Mouse (Mus musculus) stomach, embryonic 15.5 days (tissue): Measurements from ENCODE around the gene Bad. TPM values are rescaled to one million over a fixed set of nuclear protein-coding genes. Genes with fewer than 3 reads are reported as not detected.
"Not testable (repeated sequence)": the region's sequence is repeated elsewhere in the genome, so short reads cannot be mapped to it uniquely, and the experiment has no call there.

Experiments used
- ATAC-seq: fragments of 200-750 bp; cut with Nextera tagmentation; 2 replicates; pipeline ENCODE4 v1.8.0; 2017; ENCODE audit warnings: low read depth, moderate number of reproducible peaks, moderate TSS enrichment; ENCODE audit not compliant: insufficient read depth, low FRiP score
- H3K27ac ChIP-seq: fragments of 300-500 bp; sonication (generic); 2 replicates; pipeline ENCODE4 v1.5.1; 2015; ENCODE audit warnings: mild to moderate bottlenecking, inconsistent platforms
- H3K27me3 ChIP-seq: fragments of 300-500 bp; sonication (generic); replicated peaks from 2 replicates; pipeline ENCODE4 v1.6.1; 2015; ENCODE audit warnings: inconsistent platforms
- H3K36me3 ChIP-seq: fragments of 300-500 bp; sonication (generic); 2 replicates; pipeline ENCODE4 v1.6.1; 2015; ENCODE audit warnings: inconsistent platforms
- H3K4me1 ChIP-seq: fragments of 300-500 bp; sonication (generic); 2 replicates; pipeline ENCODE4 v1.6.1; 2015; ENCODE audit warnings: inconsistent platforms
- H3K4me2 ChIP-seq: fragments of 300-500 bp; sonication (generic); 2 replicates; pipeline ENCODE4 v1.6.1; 2015; ENCODE audit warnings: mild to moderate bottlenecking, inconsistent platforms
- H3K4me3 ChIP-seq: fragments of 300-500 bp; sonication (generic); replicated peaks from 2 replicates; pipeline ENCODE4 v1.5.1; 2015; ENCODE audit warnings: inconsistent platforms
- H3K9ac ChIP-seq: fragments of 300-500 bp; sonication (generic); 2 replicates; pipeline ENCODE4 v1.6.1; 2015; ENCODE audit warnings: inconsistent platforms
- H3K9me3 ChIP-seq: fragments of 300-500 bp; sonication (generic); 2 replicates; pipeline ENCODE4 v1.6.1; 2016; ENCODE audit warnings: inconsistent platforms
- WGBS: fragments of 180-500 bp; shearing (Covaris S2); methylation state at CpG from one replicate; pipeline ENCODE4 v1.1.7; 2015; 5-methylcytosine and 5-hydroxymethylcytosine counted together
- polyA plus RNA-seq: library from polyadenylated mRNA; unstranded; fragments of >200 nt; fragmentation: Nextera tagmentation; extraction: Ambion mirVana; gene quantifications from 2 replicates; pipeline ENCODE4 v1.2.1, GENCODE M21; 2015

Bad gene
- polyA plus RNA-seq, 1 experiment from 2014 or later, result 75.8 TPM

GRCm38 (mm10) chr19:6985951-6986708 lies 44.5 kb downstream of the Bad start:
- 74% methylated on average over 10 of the region's 10 CpGs for WGBS
- no peaks in the 10 kb centered on the region for H3K27me3 ChIP-seq
- H3K4me2 ChIP-seq, result peak overlapping the region; percentile 79
- peaks cover 16% of the 10 kb centered on the region; the same call in 1 of the 2 replicates for H3K36me3 ChIP-seq
- peak; percentile 10; the same call in 1 of the 2 replicates for ATAC-seq
- H3K27ac ChIP-seq, result no peak overlapping the region
- H3K4me3 ChIP-seq, result peak overlapping the region; percentile 88
- H3K9me3 ChIP-seq, result no peaks in the 10 kb centered on the region
- H3K9ac ChIP-seq, result peak overlapping the region; percentile 97; the same call in 1 of the 2 replicates
- H3K4me1 ChIP-seq, result peaks cover 15% of the 10 kb centered on the region

DNA sequence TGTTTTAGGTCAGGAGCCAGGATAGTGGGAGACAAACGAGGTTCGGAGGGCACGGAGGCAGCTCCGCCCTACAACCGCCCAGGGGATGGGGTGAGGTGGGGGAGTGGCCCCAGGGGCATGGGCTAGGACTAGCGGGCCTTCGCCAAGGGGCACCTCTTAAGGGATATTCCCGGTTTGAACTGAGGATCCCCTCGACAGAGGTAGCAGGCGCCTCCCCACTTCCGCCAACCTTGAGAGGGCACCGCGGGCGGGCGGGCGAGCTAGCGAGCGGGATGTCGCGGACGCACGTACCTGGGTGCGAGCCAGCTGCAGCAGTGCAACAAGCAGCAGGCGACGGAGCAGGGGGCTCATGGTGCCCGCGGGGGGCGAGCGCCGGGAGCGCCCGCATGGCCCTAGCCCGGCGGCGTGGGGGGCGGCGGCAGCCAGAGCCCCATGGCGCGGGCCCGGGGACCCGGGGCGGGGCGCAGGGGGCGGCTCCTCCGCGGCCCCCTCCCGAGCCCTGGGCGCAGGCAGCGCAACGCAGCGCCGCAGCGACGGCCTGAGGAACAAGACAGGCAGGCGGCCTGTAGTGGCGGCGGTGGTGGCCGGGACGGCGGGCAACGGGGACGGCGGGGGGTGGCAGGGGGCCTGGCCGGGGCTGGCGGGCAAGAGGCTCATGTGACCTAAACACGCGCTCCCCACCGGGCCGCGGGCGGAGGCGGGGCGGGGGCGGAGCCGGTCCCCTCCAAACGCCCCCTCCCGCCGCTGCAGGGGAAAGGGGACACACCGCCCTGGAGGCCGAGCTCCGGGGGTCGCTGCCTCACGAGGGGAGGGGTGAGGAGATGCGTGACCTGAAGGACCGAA lies 45.6 kb downstream of the Bad start, which contains the start of gene Vegfb:
Vegfb (minus strand) TSS at position 591 of the 843 bp plus-strand sequence.
- H3K4me3 ChIP-seq, result peak within 1 kb of the TSS; percentile 88
- under 1% methylated on average over 67 of the region's 85 CpGs for WGBS
- H3K9me3 ChIP-seq, result no peaks in the 10 kb centered on the region
- peak; percentile 66 for ATAC-seq
- peaks cover 17% of the 10 kb centered on the region for H3K4me1 ChIP-seq
- H3K9ac ChIP-seq, result peak within 1 kb of the TSS; percentile 97
- no peaks in the 10 kb centered on the region for H3K27me3 ChIP-seq
- H3K27ac ChIP-seq, result peak within 1 kb of the TSS; percentile 85
- H3K4me2 ChIP-seq, result peak within 1 kb of the TSS; percentile 79
- peaks cover 16% of the 10 kb centered on the region; the same call in 1 of the 2 replicates for H3K36me3 ChIP-seq

DNA sequence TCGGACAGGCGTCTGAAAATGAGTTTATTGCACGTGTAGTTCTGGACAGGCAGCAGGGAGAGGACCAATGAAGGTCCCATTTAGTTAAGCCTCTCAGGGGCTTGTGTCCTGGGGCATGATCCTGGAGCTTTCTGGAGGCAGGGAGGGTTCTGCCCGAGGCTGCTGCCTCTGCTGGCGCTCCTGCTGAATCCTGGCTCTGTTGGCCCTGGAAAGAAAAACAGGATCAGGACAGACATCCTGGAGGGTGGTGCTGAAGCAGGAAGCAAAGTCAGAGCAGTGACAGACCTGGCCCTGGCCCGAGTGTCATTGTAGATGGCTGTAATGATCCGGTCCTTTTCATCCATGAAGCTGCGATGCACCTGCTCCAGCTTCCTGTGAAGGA lies 46.2 kb downstream of the Bad start:
- H3K27me3 ChIP-seq, result no peaks in the 10 kb centered on the region
- H3K36me3 ChIP-seq, result peaks cover 11% of the 10 kb centered on the region; the same call in 1 of the 2 replicates
- peak overlapping the region; percentile 79 for H3K4me2 ChIP-seq
- H3K4me1 ChIP-seq, result peaks cover 20% of the 10 kb centered on the region
- H3K9me3 ChIP-seq, result no peaks in the 10 kb centered on the region
- WGBS, result 3% methylated on average over 8 of the region's 8 CpGs
- ATAC-seq, result no peak
- H3K9ac ChIP-seq, result peak overlapping the region; percentile 97; the same call in 1 of the 2 replicates
- peak overlapping the region; percentile 85 for H3K27ac ChIP-seq
- peak overlapping the region; percentile 88 for H3K4me3 ChIP-seq

DNA sequence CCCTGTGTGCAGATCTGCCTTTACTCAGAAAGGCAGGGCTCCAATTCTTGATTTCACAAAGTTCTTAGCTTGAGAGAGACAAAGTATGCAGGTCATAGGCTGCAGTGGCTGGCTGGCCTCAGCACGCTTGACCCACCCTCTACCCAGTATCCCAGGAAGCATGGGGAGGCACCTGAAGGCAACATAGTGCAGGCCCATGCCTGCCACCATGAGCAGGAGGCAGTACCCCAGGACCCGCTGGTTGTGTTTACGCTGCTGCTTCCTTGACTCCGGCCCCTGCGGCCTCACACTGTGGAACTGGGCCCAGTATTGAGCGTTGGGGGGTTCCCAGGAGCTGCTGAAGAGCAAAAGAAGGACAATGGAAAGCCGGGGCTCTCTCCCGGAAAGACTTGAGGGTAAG lies 47.6 kb downstream of the Bad start:
- Histone ChIP-seq H3K27me3 (no peaks in the 10 kb centered on the region), H3K9me3 (no peaks in the 10 kb centered on the region), H3K4me1 (peaks cover 25% of the 10 kb centered on the region), H3K27ac (no peak overlapping the region), H3K4me3 (no peak overlapping the region), H3K36me3 (peaks cover 2% of the 10 kb centered on the region; the same call in 1 of the 2 replicates), H3K4me2 (no peak overlapping the region), H3K9ac (no peak overlapping the region)
- 89% methylated on average over 8 of the region's 8 CpGs for WGBS
- ATAC-seq, result no peak

DNA sequence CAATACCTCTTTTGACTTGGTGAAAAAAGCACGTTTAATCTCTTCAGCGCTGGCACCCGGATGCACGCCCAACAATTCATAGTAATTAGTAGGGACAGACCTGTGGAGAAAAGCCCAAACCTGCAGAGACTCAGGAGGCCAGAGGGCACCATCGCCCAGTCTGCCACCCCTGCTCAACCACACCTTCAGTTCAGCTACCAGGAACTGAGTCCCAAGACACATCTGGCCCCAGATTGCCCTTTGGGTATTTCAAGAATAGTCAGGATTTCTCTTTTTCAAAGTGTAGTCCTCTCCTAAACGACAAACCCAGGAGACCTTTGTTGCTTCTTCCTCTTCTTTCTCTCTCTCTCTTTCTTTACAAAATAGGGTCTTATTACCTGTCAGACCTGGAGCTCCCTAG lies 49.1 kb downstream of the Bad start:
- H3K4me1 ChIP-seq, result peaks cover 34% of the 10 kb centered on the region
- H3K36me3 ChIP-seq, result no peaks in the 10 kb centered on the region
- no peak overlapping the region for H3K27ac ChIP-seq
- no peak for ATAC-seq
- no peaks in the 10 kb centered on the region for H3K27me3 ChIP-seq
- H3K9ac ChIP-seq, result no peak overlapping the region
- H3K4me3 ChIP-seq, result no peak overlapping the region
- no peak overlapping the region for H3K4me2 ChIP-seq
- 88% methylated on average over 6 of the region's 6 CpGs for WGBS
- H3K9me3 ChIP-seq, result no peaks in the 10 kb centered on the region

- ATAC-seq, H3K9ac ChIP-seq, H3K27ac ChIP-seq, H3K36me3 ChIP-seq, H3K4me3 ChIP-seq, H3K27me3 ChIP-seq, H3K9me3 ChIP-seq, H3K4me2 ChIP-seq: not testable (repeated sequence)
- 93% methylated on average over 6 of the region's 6 CpGs for WGBS
- peaks cover 30% of the 10 kb centered on the region for H3K4me1 ChIP-seq
These were observed 49.5 kb downstream of the Bad start for GRCm38 (mm10) chr19:6991166-6991565.

GRCm38 (mm10) chr19:6992011-6992858 lies 50.6 kb downstream of the Bad start, which contains the start of gene Dnajc4:
Gene Dnajc4 (minus strand): TSS chr19:6992572.
- WGBS, result 1% methylated on average over 37 of the region's 37 CpGs
- peaks cover 32% of the 10 kb centered on the region for H3K4me1 ChIP-seq

DNA sequence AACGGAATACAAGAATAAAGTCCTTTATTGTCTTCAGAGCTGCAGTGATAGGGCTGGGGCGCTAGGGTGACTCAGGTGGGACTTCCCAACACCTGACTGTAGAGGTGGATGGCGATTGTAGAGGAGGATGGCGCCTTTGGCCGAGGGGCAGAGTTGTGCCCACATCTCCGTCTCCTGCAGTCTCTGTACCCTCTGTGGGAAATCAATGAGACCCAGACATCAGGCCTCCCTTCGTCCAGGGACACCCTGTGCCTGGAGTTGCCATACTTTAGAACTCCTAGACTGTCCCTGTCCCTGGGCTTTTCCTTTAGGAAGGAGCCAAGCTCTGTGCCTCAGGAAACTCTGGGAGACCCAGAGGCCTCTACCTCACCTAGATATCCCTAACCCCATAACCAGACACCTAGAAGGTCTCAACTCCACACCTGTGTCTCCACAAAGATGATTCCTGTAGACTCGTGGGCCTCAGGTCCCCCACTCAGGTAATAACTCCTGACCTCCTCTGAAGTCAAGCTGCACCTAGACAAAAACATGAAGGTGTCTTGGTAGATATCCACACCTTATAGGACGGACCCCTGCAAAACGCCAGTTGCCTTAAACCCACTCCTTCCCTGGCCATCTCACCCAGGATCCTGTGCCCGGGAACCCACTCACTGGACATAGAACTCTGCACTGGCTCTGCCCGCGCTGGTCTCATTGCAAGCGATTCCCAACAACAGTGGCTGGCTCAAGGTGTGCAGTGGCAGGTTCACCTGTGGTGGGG lies 51.5 kb downstream of the Bad start:
- ATAC-seq, result no peak
- Histone ChIP-seq H3K27ac (peak overlapping the region; percentile 64; the same call in 1 of the 2 replicates), H3K4me1 (peaks cover 32% of the 10 kb centered on the region), H3K4me2 (peak overlapping the region; percentile 91), H3K9ac (peak overlapping the region; percentile 20; the same call in 1 of the 2 replicates), H3K36me3 (no peaks in the 10 kb centered on the region), H3K27me3 (no peaks in the 10 kb centered on the region), H3K4me3 (peak overlapping the region; percentile 49), H3K9me3 (no peaks in the 10 kb centered on the region)
- WGBS, result 62% methylated on average over 14 of the region's 14 CpGs

More at GRCm38 (mm10) chr19:6992011-6992858, 50.6 kb downstream of the Bad start, which contains the start of gene Dnajc4:
- Histone ChIP-seq H3K4me2 (peak within 1 kb of the TSS; percentile 91), H3K27ac (peak within 1 kb of the TSS; percentile 64), H3K9me3 (no peaks in the 10 kb centered on the region), H3K27me3 (no peaks in the 10 kb centered on the region), H3K4me3 (peak within 1 kb of the TSS; percentile 49), H3K36me3 (no peaks in the 10 kb centered on the region), H3K9ac (peak within 1 kb of the TSS; percentile 44)
- ATAC-seq, result peak; percentile 96

- 78% methylated on average over 8 of the region's 8 CpGs for WGBS
- no peak for ATAC-seq
- H3K4me2 ChIP-seq, result no peak overlapping the region
- H3K4me3 ChIP-seq, result no peak overlapping the region
- H3K4me1 ChIP-seq, result peaks cover 32% of the 10 kb centered on the region
- no peak overlapping the region for H3K9ac ChIP-seq
- peaks cover 1% of the 10 kb centered on the region; the same call in 1 of the 2 replicates for H3K36me3 ChIP-seq
- H3K9me3 ChIP-seq, result no peaks in the 10 kb centered on the region
- no peak overlapping the region for H3K27ac ChIP-seq
- no peaks in the 10 kb centered on the region for H3K27me3 ChIP-seq
These were observed 52.3 kb downstream of the Bad start for GRCm38 (mm10) chr19:6994002-6994401.

DNA sequence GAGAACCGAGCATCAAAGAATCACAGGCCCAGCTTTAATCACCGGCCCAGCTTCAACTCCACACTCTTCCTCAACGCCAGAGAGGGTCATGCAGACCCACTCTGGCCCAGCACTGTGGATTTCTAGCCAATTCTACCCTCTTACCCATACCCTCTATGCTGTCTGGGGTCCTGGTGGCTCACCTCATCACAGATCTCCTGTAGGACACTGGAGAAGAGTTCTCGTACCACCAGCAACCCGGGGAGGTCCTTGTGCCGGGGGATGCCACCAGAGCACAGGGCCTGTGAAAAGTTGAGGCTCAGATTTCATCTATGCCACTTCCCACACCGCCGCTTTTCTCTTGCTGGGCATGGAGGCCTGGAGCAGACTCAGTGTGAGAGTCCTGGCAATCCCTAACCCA lies 52.8 kb downstream of the Bad start:
- Histone ChIP-seq H3K27me3 (no peaks in the 10 kb centered on the region), H3K9me3 (no peaks in the 10 kb centered on the region), H3K4me3 (no peak overlapping the region), H3K4me1 (peaks cover 32% of the 10 kb centered on the region), H3K36me3 (peaks cover 6% of the 10 kb centered on the region; the same call in 1 of the 2 replicates), H3K9ac (no peak overlapping the region), H3K4me2 (peak overlapping the region; percentile 82; the same call in 1 of the 2 replicates), H3K27ac (no peak overlapping the region)
- ATAC-seq, result no peak
- 83% methylated on average over 8 of the region's 8 CpGs for WGBS
